Mouse (Mus musculus): ENCODE data around the gene Tbk1. TPM values are rescaled to one million over a fixed set of nuclear protein-coding genes. Genes with fewer than 3 reads are reported as not detected.

Gene Tbk1
- polyA plus RNA-seq, 1 experiment = 39.0 TPM

DNA sequence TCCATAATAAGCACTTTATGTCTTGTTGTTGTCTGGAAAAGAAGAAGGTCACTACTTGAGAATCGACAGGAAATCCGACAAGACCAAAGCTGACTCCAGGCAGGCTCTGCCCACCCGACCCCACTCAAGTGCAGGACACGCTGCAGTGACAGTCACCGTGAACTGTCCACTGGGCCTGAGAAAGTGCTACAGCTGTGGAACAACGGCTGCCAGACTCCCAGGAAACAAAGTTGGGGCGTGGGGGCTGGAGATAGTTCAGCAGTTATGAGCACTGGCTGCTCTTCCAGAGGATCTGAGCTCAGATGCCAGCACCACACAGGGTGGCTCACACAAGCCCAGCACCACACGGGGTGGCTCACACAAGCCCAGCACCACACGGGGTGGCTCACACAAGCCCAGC lies 10.2 kb downstream of the Tbk1 start:
- Histone ChIP-seq H3K27ac (ENCODE audit: insufficient read depth, low read length) (no peak overlapping the region), H3K4me3 (ENCODE audit: insufficient read depth, low read length) (no peak overlapping the region), H3K4me1 (ENCODE audit: control insufficient read depth, insufficient read depth, low read length) (no peaks in the 10 kb centered on the region)
- no peak for TF ChIP-seq CTCF (IDR thresholded peaks at IDR 0.05; ENCODE audit: borderline replicate concordance, insufficient read depth, low read length)
- TF ChIP-seq POLR2A (IDR thresholded peaks at IDR 0.05; ENCODE audit: low read depth, low read length) = no peak

GRCm38 (mm10) chr10:121571511-121572147 lies 15.0 kb downstream of the Tbk1 start:
- TF ChIP-seq CTCF (IDR thresholded peaks at IDR 0.05; ENCODE audit: borderline replicate concordance, insufficient read depth, low read length) (no peak), POLR2A (IDR thresholded peaks at IDR 0.05; ENCODE audit: low read depth, low read length) (no peak)
- H3K27ac ChIP-seq (ENCODE audit: insufficient read depth, low read length) = no peak overlapping the region
- no peak overlapping the region for H3K4me3 ChIP-seq (ENCODE audit: insufficient read depth, low read length)

DNA sequence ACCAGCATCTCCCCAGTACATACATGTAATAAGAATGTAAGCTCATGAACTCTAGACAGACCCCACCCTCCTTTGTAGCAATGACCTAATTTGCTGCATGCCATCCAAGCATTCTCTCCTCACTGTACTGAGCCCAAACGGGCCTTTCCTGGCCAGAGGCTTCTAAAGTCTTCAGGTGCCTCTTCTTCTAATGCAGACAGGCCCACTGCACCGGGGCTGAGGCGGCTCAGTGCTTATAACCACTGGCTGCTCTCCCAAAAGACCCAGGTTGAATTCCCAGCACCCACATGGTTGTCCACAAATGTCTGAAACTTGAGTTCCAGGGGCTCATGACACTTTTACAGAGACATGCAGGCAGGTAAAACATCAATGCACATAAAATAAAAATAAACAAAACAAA lies 15.6 kb downstream of the Tbk1 start:
- no peak overlapping the region for H3K27ac ChIP-seq (ENCODE audit: insufficient read depth, low read length)
- H3K4me3 ChIP-seq (ENCODE audit: insufficient read depth, low read length) = no peak overlapping the region
- TF ChIP-seq POLR2A (IDR thresholded peaks at IDR 0.05; ENCODE audit: low read depth, low read length) (no peak), CTCF (IDR thresholded peaks at IDR 0.05; ENCODE audit: borderline replicate concordance, insufficient read depth, low read length) (no peak)
- no peaks in the 10 kb centered on the region for H3K4me1 ChIP-seq (ENCODE audit: control insufficient read depth, insufficient read depth, low read length)

More at GRCm38 (mm10) chr10:121571511-121572147, 15.0 kb downstream of the Tbk1 start:
- H3K4me1 ChIP-seq (ENCODE audit: control insufficient read depth, insufficient read depth, low read length) = no peaks in the 10 kb centered on the region

GRCm38 (mm10) chr10:121569796-121570195 lies 16.8 kb downstream of the Tbk1 start:
- no peak overlapping the region for H3K4me3 ChIP-seq (ENCODE audit: insufficient read depth, low read length)
- H3K4me1 ChIP-seq (ENCODE audit: control insufficient read depth, insufficient read depth, low read length) = no peaks in the 10 kb centered on the region
- H3K27ac ChIP-seq (ENCODE audit: insufficient read depth, low read length) = no peak overlapping the region
- TF ChIP-seq POLR2A (IDR thresholded peaks at IDR 0.05; ENCODE audit: low read depth, low read length) = no peak
- TF ChIP-seq CTCF (IDR thresholded peaks at IDR 0.05; ENCODE audit: borderline replicate concordance, insufficient read depth, low read length) = no peak

GRCm38 (mm10) chr10:121569001-121569589 lies 17.5 kb downstream of the Tbk1 start:
- H3K4me1 ChIP-seq (ENCODE audit: control insufficient read depth, insufficient read depth, low read length) = no peaks in the 10 kb centered on the region
- no peak for TF ChIP-seq POLR2A (IDR thresholded peaks at IDR 0.05; ENCODE audit: low read depth, low read length)
- no peak for TF ChIP-seq CTCF (IDR thresholded peaks at IDR 0.05; ENCODE audit: borderline replicate concordance, insufficient read depth, low read length)
- H3K27ac ChIP-seq (ENCODE audit: insufficient read depth, low read length) = no peak overlapping the region
- H3K4me3 ChIP-seq (ENCODE audit: insufficient read depth, low read length) = no peak overlapping the region

GRCm38 (mm10) chr10:121568534-121568933 lies 18.1 kb downstream of the Tbk1 start:
- Histone ChIP-seq H3K27ac (ENCODE audit: insufficient read depth, low read length) (no peak overlapping the region), H3K4me1 (ENCODE audit: control insufficient read depth, insufficient read depth, low read length) (no peaks in the 10 kb centered on the region), H3K4me3 (ENCODE audit: insufficient read depth, low read length) (no peak overlapping the region)
- TF ChIP-seq POLR2A (IDR thresholded peaks at IDR 0.05; ENCODE audit: low read depth, low read length) = no peak
- no peak for TF ChIP-seq CTCF (IDR thresholded peaks at IDR 0.05; ENCODE audit: borderline replicate concordance, insufficient read depth, low read length)

DNA sequence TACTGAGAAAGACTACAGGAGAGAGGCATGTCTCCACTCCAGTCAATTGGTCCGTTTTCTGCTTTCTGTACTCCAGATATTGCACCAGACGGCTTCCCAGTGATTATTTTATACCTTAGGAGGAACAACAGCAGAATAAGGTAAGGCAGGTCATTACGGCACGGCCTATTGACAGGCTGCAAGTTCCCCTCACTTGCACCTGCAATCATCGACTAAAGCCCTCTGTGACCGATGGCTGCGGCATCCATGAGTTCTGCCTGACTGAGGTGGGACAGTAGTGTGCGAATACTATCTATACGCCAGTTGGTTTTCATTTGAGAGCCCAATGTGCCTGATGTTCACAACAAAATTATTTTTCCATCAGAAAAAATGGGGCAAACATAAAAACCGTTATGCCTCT lies 18.6 kb downstream of the Tbk1 start:
- TF ChIP-seq CTCF (IDR thresholded peaks at IDR 0.05; ENCODE audit: borderline replicate concordance, insufficient read depth, low read length) (no peak), POLR2A (IDR thresholded peaks at IDR 0.05; ENCODE audit: low read depth, low read length) (no peak)
- no peak overlapping the region for H3K27ac ChIP-seq (ENCODE audit: insufficient read depth, low read length)
- no peaks in the 10 kb centered on the region for H3K4me1 ChIP-seq (ENCODE audit: control insufficient read depth, insufficient read depth, low read length)
- H3K4me3 ChIP-seq (ENCODE audit: insufficient read depth, low read length) = no peak overlapping the region

GRCm38 (mm10) chr10:121564447-121564846 lies 22.1 kb downstream of the Tbk1 start:
- Histone ChIP-seq H3K4me3 (ENCODE audit: insufficient read depth, low read length) (no peak overlapping the region), H3K4me1 (ENCODE audit: control insufficient read depth, insufficient read depth, low read length) (no peaks in the 10 kb centered on the region), H3K27ac (ENCODE audit: insufficient read depth, low read length) (no peak overlapping the region)
- TF ChIP-seq CTCF (IDR thresholded peaks at IDR 0.05; ENCODE audit: borderline replicate concordance, insufficient read depth, low read length) = no peak
- TF ChIP-seq POLR2A (IDR thresholded peaks at IDR 0.05; ENCODE audit: low read depth, low read length) = no peak

DNA sequence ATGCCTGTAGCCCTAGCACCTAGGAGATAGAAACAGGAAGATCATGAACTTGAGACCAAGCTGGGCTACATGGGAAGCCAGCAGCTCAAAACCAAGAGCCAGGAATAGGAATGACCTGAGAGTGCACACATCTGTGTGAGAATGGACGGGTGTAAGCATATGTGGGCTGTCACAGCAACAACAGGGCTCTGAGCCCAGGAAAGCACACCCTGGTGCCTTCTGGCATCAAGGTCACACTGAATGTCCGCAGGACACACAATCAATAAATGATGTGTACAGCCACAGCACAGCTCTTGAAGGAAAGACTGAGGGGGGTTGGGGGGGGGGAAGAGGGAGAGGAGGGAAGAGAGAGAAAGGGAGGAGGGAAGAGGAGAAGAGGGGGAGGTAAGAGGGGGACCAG lies 28.4 kb downstream of the Tbk1 start:
- H3K27ac ChIP-seq (ENCODE audit: insufficient read depth, low read length) = no peak overlapping the region
- TF ChIP-seq POLR2A (IDR thresholded peaks at IDR 0.05; ENCODE audit: low read depth, low read length) (no peak), CTCF (IDR thresholded peaks at IDR 0.05; ENCODE audit: borderline replicate concordance, insufficient read depth, low read length) (no peak)
- no peaks in the 10 kb centered on the region for H3K4me1 ChIP-seq (ENCODE audit: control insufficient read depth, insufficient read depth, low read length)
- H3K4me3 ChIP-seq (ENCODE audit: insufficient read depth, low read length) = no peak overlapping the region

DNA sequence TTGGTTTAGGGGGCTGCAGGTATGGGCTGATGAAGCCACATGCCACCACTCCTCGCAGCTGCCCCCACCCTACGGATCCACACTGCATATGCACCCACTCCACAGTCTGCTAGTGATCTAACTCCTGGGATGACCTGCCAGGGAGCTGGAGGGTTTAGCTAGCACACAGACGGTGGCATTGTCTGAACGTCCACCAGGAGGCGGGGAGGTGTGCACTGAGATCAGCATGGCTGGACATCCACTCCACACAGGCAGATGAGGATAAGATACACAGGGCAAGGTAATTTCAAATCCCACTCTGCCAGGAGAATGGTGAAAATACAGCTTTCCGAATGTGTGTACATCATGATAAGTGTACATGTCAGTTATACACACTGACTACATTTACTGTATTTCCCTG lies 30.3 kb downstream of the Tbk1 start:
- no peak overlapping the region for H3K4me3 ChIP-seq (ENCODE audit: insufficient read depth, low read length)
- H3K27ac ChIP-seq (ENCODE audit: insufficient read depth, low read length) = no peak overlapping the region
- TF ChIP-seq CTCF (IDR thresholded peaks at IDR 0.05; ENCODE audit: borderline replicate concordance, insufficient read depth, low read length) (peak; percentile 71; the same call in 1 of the 2 replicates), POLR2A (IDR thresholded peaks at IDR 0.05; ENCODE audit: low read depth, low read length) (no peak)
- H3K4me1 ChIP-seq (ENCODE audit: control insufficient read depth, insufficient read depth, low read length) = no peaks in the 10 kb centered on the region

Measured in embryonic fibroblast, embryonic 13.5 days (primary cell).